Mouse (Mus musculus): ENCODE measurements around the gene Agpat3.

DNA sequence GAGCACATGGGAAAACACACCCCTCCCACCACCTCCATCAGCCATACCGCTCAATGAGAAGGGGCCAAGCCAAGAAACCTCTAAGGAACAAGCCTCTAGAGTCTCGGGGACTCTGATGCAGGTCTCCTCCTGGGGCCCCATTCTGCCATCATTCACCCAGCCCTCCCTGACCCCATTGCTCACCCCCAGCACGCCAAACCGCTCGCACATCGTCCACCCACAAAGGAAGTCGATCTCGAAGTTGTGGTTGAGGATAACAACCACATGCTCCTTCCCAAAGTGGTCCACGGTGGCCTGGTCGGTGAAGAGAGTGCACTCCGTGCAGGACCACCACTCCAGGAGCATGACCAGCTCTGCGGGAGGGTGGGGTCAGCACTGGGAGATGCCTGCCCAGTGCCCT lies 67.5 kb downstream of the Agpat3 start:
- TF ChIP-seq CTCF (IDR thresholded peaks at IDR 0.05; ENCODE audit: extremely low read depth, insufficient read length, insufficient replicate concordance, low read depth, low read length) (no peak), POLR2A (IDR thresholded peaks at IDR 0.05; ENCODE audit: low read depth, low read length) (no peak)

Data from small intestine, adult 2 months (tissue).